Mouse (Mus musculus): ENCODE results near the gene Itpr3. TPM values are rescaled to one million over a fixed set of nuclear protein-coding genes. Genes with fewer than 3 reads are reported as not detected.

The Itpr3 gene
- polyA plus RNA-seq, 1 experiment = 27.6 TPM

- WGBS = 21% methylated on average over 6 of the region's 6 CpGs
- DNase-seq (ENCODE audit: low read depth, low spot score) = no peak
These were observed 6.6 kb downstream of the Itpr3 start for GRCm38 (mm10) chr17:27063717-27064116.

GRCm38 (mm10) chr17:27064195-27064594 lies 7.1 kb downstream of the Itpr3 start:
- no peak for DNase-seq (ENCODE audit: low read depth, low spot score)
- 44% methylated on average over 2 of the region's 2 CpGs for WGBS

GRCm38 (mm10) chr17:27066065-27066464 lies 9.0 kb downstream of the Itpr3 start:
- WGBS = 48% methylated on average over 7 of the region's 7 CpGs
- DNase-seq (ENCODE audit: low read depth, low spot score) = no peak

- 61% methylated on average over 5 of the region's 5 CpGs for WGBS
- DNase-seq (ENCODE audit: low read depth, low spot score) = no peak
These were observed 12.0 kb downstream of the Itpr3 start for GRCm38 (mm10) chr17:27069071-27069470.

GRCm38 (mm10) chr17:27070913-27071312 lies 13.8 kb downstream of the Itpr3 start:
- 91% methylated on average over 7 of the region's 7 CpGs for WGBS
- no peak for DNase-seq (ENCODE audit: low read depth, low spot score)

- DNase-seq (ENCODE audit: low read depth, low spot score) = no peak
- 36% methylated on average over 6 of the region's 6 CpGs for WGBS
These were observed 14.5 kb downstream of the Itpr3 start for GRCm38 (mm10) chr17:27071630-27072029.

- WGBS = 93% methylated on average over 8 of the region's 8 CpGs
- DNase-seq (ENCODE audit: low read depth, low spot score) = no peak
These were observed 15.3 kb downstream of the Itpr3 start for GRCm38 (mm10) chr17:27072363-27072762.

GRCm38 (mm10) chr17:27073126-27073525 lies 16.0 kb downstream of the Itpr3 start:
- DNase-seq (ENCODE audit: low read depth, low spot score) = no peak
- 64% methylated on average over 5 of the region's 5 CpGs for WGBS

- WGBS = 48% methylated on average over 9 of the region's 9 CpGs
These were observed 16.7 kb downstream of the Itpr3 start for GRCm38 (mm10) chr17:27073778-27074177.

GRCm38 (mm10) chr17:27074236-27074635 lies 17.1 kb downstream of the Itpr3 start:
- DNase-seq (ENCODE audit: low read depth, low spot score) = no peak
- WGBS = 54% methylated on average over 6 of the region's 6 CpGs

More at GRCm38 (mm10) chr17:27073778-27074177, 16.7 kb downstream of the Itpr3 start:
- no peak for DNase-seq (ENCODE audit: low read depth, low spot score)

GRCm38 (mm10) chr17:27074849-27075745 lies 18.0 kb downstream of the Itpr3 start:
- WGBS = 54% methylated on average over 17 of the region's 17 CpGs

GRCm38 (mm10) chr17:27077133-27077532 lies 20.0 kb downstream of the Itpr3 start:
- WGBS = 96% methylated on average over 7 of the region's 7 CpGs
- no peak for DNase-seq (ENCODE audit: low read depth, low spot score)

More at GRCm38 (mm10) chr17:27074849-27075745, 18.0 kb downstream of the Itpr3 start:
- DNase-seq (ENCODE audit: low read depth, low spot score) = no peak

- DNase-seq (ENCODE audit: low read depth, low spot score) = no peak
- 80% methylated on average over 6 of the region's 6 CpGs for WGBS
These were observed 20.8 kb downstream of the Itpr3 start for GRCm38 (mm10) chr17:27077920-27078319.

GRCm38 (mm10) chr17:27078499-27078898 lies 21.4 kb downstream of the Itpr3 start:
- no peak for DNase-seq (ENCODE audit: low read depth, low spot score)
- 85% methylated on average over 6 of the region's 6 CpGs for WGBS

GRCm38 (mm10) chr17:27081868-27082267 lies 24.8 kb downstream of the Itpr3 start:
- 24% methylated on average over 5 of the region's 5 CpGs for WGBS
- DNase-seq (ENCODE audit: low read depth, low spot score) = no peak

- 53% methylated on average over 8 of the region's 8 CpGs for WGBS
- DNase-seq (ENCODE audit: low read depth, low spot score) = no peak
These were observed 25.7 kb downstream of the Itpr3 start for GRCm38 (mm10) chr17:27082796-27083195.

- DNase-seq (ENCODE audit: low read depth, low spot score) = no peak
- WGBS = 33% methylated on average over 9 of the region's 9 CpGs
These were observed 26.5 kb downstream of the Itpr3 start for GRCm38 (mm10) chr17:27083601-27084000.

- 86% methylated on average over 2 of the region's 2 CpGs for WGBS
- DNase-seq (ENCODE audit: low read depth, low spot score) = no peak
These were observed 28.6 kb downstream of the Itpr3 start for GRCm38 (mm10) chr17:27085676-27086075.

- DNase-seq (ENCODE audit: low read depth, low spot score) = no peak
- WGBS = 65% methylated on average over 12 of the region's 12 CpGs
These were observed 30.3 kb downstream of the Itpr3 start for GRCm38 (mm10) chr17:27087426-27087825.

GRCm38 (mm10) chr17:27090068-27090467 lies 33.0 kb downstream of the Itpr3 start:
- no peak for DNase-seq (ENCODE audit: low read depth, low spot score)
- WGBS = 75% methylated on average over 9 of the region's 9 CpGs

GRCm38 (mm10) chr17:27095690-27096089 lies 38.6 kb downstream of the Itpr3 start:
- WGBS = 44% methylated on average over 13 of the region's 13 CpGs

More at GRCm38 (mm10) chr17:27095690-27096089, 38.6 kb downstream of the Itpr3 start:
- no peak for DNase-seq (ENCODE audit: low read depth, low spot score)

All from large intestine, adult 2 months (tissue).